Mouse (Mus musculus) G1E (cell line): ENCODE results near the gene Gstm2. TPM values are rescaled to one million over a fixed set of nuclear protein-coding genes. Genes with fewer than 3 reads are reported as not detected.

ENCODE experiments used
- ATAC-seq: 2 replicates; pipeline ENCODE4 v1.8.0; 2016; ENCODE audit warnings: mild to moderate bottlenecking; ENCODE audit not compliant: insufficient number of reproducible peaks, poor library complexity, low FRiP score, severe bottlenecking; ENCODE audit errors: extremely low read depth
- DNase-seq: peaks from one replicate; pipeline ENCODE4 v3.0.0; 2012; ENCODE audit warnings: low spot score
- H3K27me3 ChIP-seq: 2 replicates; pipeline ENCODE4 v1.6.1; 2012; ENCODE audit warnings: mild to moderate bottlenecking, low read length, inconsistent platforms; ENCODE audit not compliant: insufficient read depth
- H3K36me3 ChIP-seq: replicated peaks from 2 replicates; pipeline ENCODE3; 2012; ENCODE audit warnings: mild to moderate bottlenecking, inconsistent platforms
- H3K4me1 ChIP-seq: 2 replicates; pipeline ENCODE4 v1.6.1; 2012; ENCODE audit warnings: low read depth, low read length, inconsistent platforms, mixed read lengths; ENCODE audit not compliant: insufficient read depth
- H3K4me3 ChIP-seq: 2 replicates; pipeline ENCODE4 v1.5.1; 2012; ENCODE audit warnings: low read depth, mild to moderate bottlenecking, inconsistent platforms, low read length, moderate library complexity, mixed read lengths
- H3K9me3 ChIP-seq: replicated peaks from 2 replicates; pipeline ENCODE4 v1.6.1; 2012; ENCODE audit warnings: inconsistent platforms
- CTCF ChIP-seq: IDR thresholded peaks from 2 replicates; pipeline ENCODE4 v1.5.1; 2012; ENCODE audit warnings: low read depth, low read length, inconsistent platforms, mixed read lengths
- GATA1 ChIP-seq: IDR thresholded peaks from 2 replicates; pipeline ENCODE4 v1.6.1; 2012; ENCODE audit warnings: borderline replicate concordance, low read length, inconsistent platforms, mixed read lengths
- GATA2 ChIP-seq: IDR thresholded peaks from 2 replicates; pipeline ENCODE4 v1.6.1; 2012; ENCODE audit warnings: low read depth, low read length, inconsistent platforms, borderline replicate concordance
- POLR2AphosphoS5 ChIP-seq: IDR thresholded peaks from 2 replicates; pipeline ENCODE4 v1.6.1; 2012; ENCODE audit warnings: low read depth, low read length, inconsistent platforms; ENCODE audit not compliant: insufficient replicate concordance
- TAL1 ChIP-seq: conservative IDR thresholded peaks from 2 replicates; pipeline ENCODE4 v1.6.1; 2012; ENCODE audit warnings: low read depth, low read length, inconsistent platforms, mixed read lengths
- polyA plus RNA-seq: library from polyadenylated mRNA; stranded (reverse); fragments of >175 nt; gene quantifications from 2 replicates; pipeline ENCODE4 v1.2.3, GENCODE M21; 2012
- total RNA-seq, 2 experiments: library from RNA; stranded (forward) in 1 of 2; stranded (reverse) in 1 of 2; fragments of 200-1000 nt in 1 of 2; fragments of >200 nt in 1 of 2; fragmentation: Nextera tagmentation in 1 of 2; gene quantifications; 2 replicates each; pipeline ENCODE4 v1.2.3; 2014 to 2017

Gene Gstm2
- total and polyA plus RNA-seq, 3 experiments: not detected

DNA sequence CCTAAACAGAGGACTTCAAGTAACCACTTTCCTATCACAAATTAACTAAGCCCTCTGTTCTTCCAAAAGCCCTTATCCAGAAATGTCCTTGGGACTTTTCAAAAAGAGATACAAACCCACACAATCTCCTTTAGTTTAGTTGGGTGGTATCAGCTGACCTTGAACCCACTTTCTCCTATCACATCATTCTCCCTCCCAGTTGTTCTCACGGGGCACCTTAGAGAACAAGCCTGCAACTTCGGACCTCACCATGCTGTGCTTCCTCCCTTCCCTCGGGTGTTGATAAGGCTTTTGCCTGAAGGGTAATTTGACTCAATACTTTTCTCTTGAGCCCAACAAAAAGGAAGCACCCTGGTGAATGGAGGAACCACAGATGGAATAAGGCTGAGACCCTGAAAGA lies 50.4 kb downstream of the Gstm2 start:
- no peaks in the 10 kb centered on the region for H3K9me3 ChIP-seq
- no peak for ATAC-seq
- H3K4me1 ChIP-seq: peaks cover 2% of the 10 kb centered on the region; the same call in 1 of the 2 replicates
- no peak for DNase-seq
- H3K4me3 ChIP-seq: no peak overlapping the region
- H3K27me3 ChIP-seq: 0 out of 2 replicates have a peak, but pooled peaks cover 5% of the 10 kb centered on the region
- TF ChIP-seq TAL1: no peak
- TF ChIP-seq CTCF: no peak
- no peak for TF ChIP-seq GATA2
- no peak for TF ChIP-seq GATA1
- no peak for TF ChIP-seq POLR2AphosphoS5
- no peaks in the 10 kb centered on the region for H3K36me3 ChIP-seq

DNA sequence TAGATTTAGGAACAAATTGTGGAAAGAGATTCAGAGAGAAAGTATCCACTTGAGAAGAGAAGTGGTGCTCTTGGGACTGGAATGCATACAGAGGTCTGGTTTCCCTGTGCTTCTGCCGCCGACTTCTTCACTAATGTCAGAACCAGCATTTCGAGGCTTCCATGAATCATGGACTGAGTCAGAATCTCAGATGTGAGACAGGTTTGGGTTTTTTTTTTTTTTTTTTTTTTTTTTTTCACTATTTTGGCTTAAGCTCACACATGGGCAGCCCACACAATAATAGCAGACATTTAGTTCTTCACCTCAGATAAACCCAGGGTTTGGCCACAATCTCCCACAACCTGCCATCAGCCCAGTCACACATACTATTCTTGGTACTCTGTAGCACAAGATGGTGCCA lies 51.0 kb downstream of the Gstm2 start:
- peaks cover 2% of the 10 kb centered on the region; the same call in 1 of the 2 replicates for H3K4me1 ChIP-seq
- peaks cover 5% of the 10 kb centered on the region; the same call in 1 of the 2 replicates for H3K27me3 ChIP-seq
- TF ChIP-seq TAL1: no peak
- TF ChIP-seq CTCF: no peak
- no peak for TF ChIP-seq GATA1
- TF ChIP-seq POLR2AphosphoS5: no peak
- H3K36me3 ChIP-seq: no peaks in the 10 kb centered on the region
- no peak for DNase-seq
- ATAC-seq: no peak
- H3K4me3 ChIP-seq: no peak overlapping the region
- no peaks in the 10 kb centered on the region for H3K9me3 ChIP-seq

DNA sequence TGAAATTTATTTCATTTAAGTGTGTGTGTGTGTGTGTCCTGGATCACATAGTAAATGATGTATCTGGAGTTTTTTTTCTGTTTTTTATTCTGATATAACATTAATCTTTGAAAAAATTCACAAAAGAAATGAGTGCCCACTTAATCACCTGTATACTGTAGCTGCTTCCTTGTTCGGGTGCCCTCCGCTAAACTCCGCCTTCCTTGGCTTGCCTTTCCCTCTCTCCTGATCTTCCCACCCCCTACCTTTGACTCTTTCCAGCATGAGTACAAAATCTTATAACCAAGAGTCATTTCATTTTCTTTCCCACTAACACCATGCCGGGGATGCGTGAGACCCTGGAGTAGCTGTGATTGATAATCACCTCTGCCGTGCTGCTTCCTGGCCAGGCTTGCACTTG lies 54.1 kb downstream of the Gstm2 start:
- H3K4me1 ChIP-seq: no peaks in the 10 kb centered on the region
- ATAC-seq (no peak), DNase-seq (no peak)
- H3K4me3 ChIP-seq: no peak overlapping the region
- H3K36me3 ChIP-seq: no peaks in the 10 kb centered on the region
- H3K27me3 ChIP-seq: peaks cover 8% of the 10 kb centered on the region; the same call in 1 of the 2 replicates
- TF ChIP-seq TAL1 (no peak), GATA2 (no peak), POLR2AphosphoS5 (no peak), GATA1 (no peak), CTCF (no peak)
- H3K9me3 ChIP-seq: no peaks in the 10 kb centered on the region

Other genes with a start within 250 kb of the Gstm2 start
- gene Csf1, start 226.0 kb downstream of the Gstm2 start, total RNA-seq (2014; fragmentation: Nextera tagmentation): not detected in 2 replicates
- gene Csf1, start 226.0 kb downstream of the Gstm2 start, total RNA-seq (2017): 0.06 and 0.11 TPM in 2 replicates
- gene Csf1, start 226.0 kb downstream of the Gstm2 start, polyA plus RNA-seq: 0.03 TPM in 1 of 2 replicates, not detected in the other
- not detected in 2 replicates for gene Eps8l3, start 109.2 kb downstream of the Gstm2 start, total RNA-seq (2014; fragmentation: Nextera tagmentation)
- 0.06 TPM in 1 of 2 replicates, not detected in the other for gene Eps8l3, start 109.2 kb downstream of the Gstm2 start, total RNA-seq (2017)
- gene Eps8l3, start 109.2 kb downstream of the Gstm2 start, polyA plus RNA-seq: not detected in 2 replicates
- not detected in 2 replicates for gene Gstm5, start 90.6 kb downstream of the Gstm2 start, total RNA-seq (2014; fragmentation: Nextera tagmentation)
- not detected in 2 replicates for gene Gstm5, start 90.6 kb downstream of the Gstm2 start, total RNA-seq (2017)
- not detected in 2 replicates for gene Gstm5, start 90.6 kb downstream of the Gstm2 start, polyA plus RNA-seq
- not detected in 2 replicates for gene Gstm7, start 54.6 kb downstream of the Gstm2 start, total RNA-seq (2014; fragmentation: Nextera tagmentation)
- not detected in 2 replicates for gene Gstm7, start 54.6 kb downstream of the Gstm2 start, total RNA-seq (2017)
- not detected in 2 replicates for gene Gstm7, start 54.6 kb downstream of the Gstm2 start, polyA plus RNA-seq
- not detected in 2 replicates for gene Gstm6, start 42.7 kb downstream of the Gstm2 start, total RNA-seq (2014; fragmentation: Nextera tagmentation)
- gene Gstm6, start 42.7 kb downstream of the Gstm2 start, total RNA-seq (2017): 0.12 and 0.16 TPM in 2 replicates
- gene Gstm6, start 42.7 kb downstream of the Gstm2 start, polyA plus RNA-seq: not detected in 2 replicates
- gene Gstm3, start 17.2 kb downstream of the Gstm2 start, total RNA-seq (2014; fragmentation: Nextera tagmentation): not detected in 2 replicates
- gene Gstm3, start 17.2 kb downstream of the Gstm2 start, total RNA-seq (2017): not detected in 2 replicates
- gene Gstm3, start 17.2 kb downstream of the Gstm2 start, polyA plus RNA-seq: not detected in 2 replicates
- not detected in 2 replicates for gene Gstm1, start 31.5 kb upstream of the Gstm2 start, total RNA-seq (2014; fragmentation: Nextera tagmentation)
- 0.12 TPM in 1 of 2 replicates, not detected in the other for gene Gstm1, start 31.5 kb upstream of the Gstm2 start, total RNA-seq (2017)
- 0.53 and 0.63 TPM in 2 replicates for gene Gstm1, start 31.5 kb upstream of the Gstm2 start, polyA plus RNA-seq
- not detected in 2 replicates for gene Gstm4, start 58.4 kb upstream of the Gstm2 start, total RNA-seq (2014; fragmentation: Nextera tagmentation)
- not detected in 2 replicates for gene Gstm4, start 58.4 kb upstream of the Gstm2 start, total RNA-seq (2017)
- not detected in 2 replicates for gene Gstm4, start 58.4 kb upstream of the Gstm2 start, polyA plus RNA-seq
- 169 and 188 TPM in 2 replicates for gene Ampd2, start 100.2 kb upstream of the Gstm2 start, total RNA-seq (2014; fragmentation: Nextera tagmentation)
- 81.6 and 85.9 TPM in 2 replicates for gene Ampd2, start 100.2 kb upstream of the Gstm2 start, total RNA-seq (2017)
- 380 and 438 TPM in 2 replicates for gene Ampd2, start 100.2 kb upstream of the Gstm2 start, polyA plus RNA-seq
- 9.0 and 10.2 TPM in 2 replicates for gene Gnat2, start 106.3 kb upstream of the Gstm2 start, total RNA-seq (2014; fragmentation: Nextera tagmentation)
- 2.0 and 4.5 TPM in 2 replicates for gene Gnat2, start 106.3 kb upstream of the Gstm2 start, total RNA-seq (2017)
- 0.85 and 2.4 TPM in 2 replicates for gene Gnat2, start 106.3 kb upstream of the Gstm2 start, polyA plus RNA-seq
- 254 and 274 TPM in 2 replicates for gene Gnai3, start 159.7 kb upstream of the Gstm2 start, total RNA-seq (2014; fragmentation: Nextera tagmentation)
- 413 and 481 TPM in 2 replicates for gene Gnai3, start 159.7 kb upstream of the Gstm2 start, total RNA-seq (2017)
- 36.8 and 37.9 TPM in 2 replicates for gene Gnai3, start 159.7 kb upstream of the Gstm2 start, polyA plus RNA-seq
- gene Gpr61, start 168.4 kb upstream of the Gstm2 start, total RNA-seq (2014; fragmentation: Nextera tagmentation): not detected in 2 replicates
- gene Gpr61, start 168.4 kb upstream of the Gstm2 start, total RNA-seq (2017): under 0.01 and 0.11 TPM in 2 replicates
- not detected in 2 replicates for gene Gpr61, start 168.4 kb upstream of the Gstm2 start, polyA plus RNA-seq
- gene Amigo1, start 199.9 kb upstream of the Gstm2 start, total RNA-seq (2014; fragmentation: Nextera tagmentation): 0.29 and 0.98 TPM in 2 replicates
- 0.66 and 0.99 TPM in 2 replicates for gene Amigo1, start 199.9 kb upstream of the Gstm2 start, total RNA-seq (2017)
- gene Amigo1, start 199.9 kb upstream of the Gstm2 start, polyA plus RNA-seq: 0.46 and 0.51 TPM in 2 replicates
- 2.9 and 3.9 TPM in 2 replicates for gene Cyb561d1, start 214.8 kb upstream of the Gstm2 start, total RNA-seq (2014; fragmentation: Nextera tagmentation)
- 6.3 and 6.6 TPM in 2 replicates for gene Cyb561d1, start 214.8 kb upstream of the Gstm2 start, total RNA-seq (2017)
- gene Cyb561d1, start 214.8 kb upstream of the Gstm2 start, polyA plus RNA-seq: 2.9 and 3.4 TPM in 2 replicates
- gene Atxn7l2, start 224.5 kb upstream of the Gstm2 start, total RNA-seq (2014; fragmentation: Nextera tagmentation): 8.0 and 8.6 TPM in 2 replicates
- gene Atxn7l2, start 224.5 kb upstream of the Gstm2 start, total RNA-seq (2017): 2.1 and 2.7 TPM in 2 replicates
- gene Atxn7l2, start 224.5 kb upstream of the Gstm2 start, polyA plus RNA-seq: 17.0 and 19.7 TPM in 2 replicates
- gene Sypl2, start 240.2 kb upstream of the Gstm2 start, total RNA-seq (2014; fragmentation: Nextera tagmentation): not detected in 2 replicates
- gene Sypl2, start 240.2 kb upstream of the Gstm2 start, total RNA-seq (2017): 0.06 and 0.11 TPM in 2 replicates
- gene Sypl2, start 240.2 kb upstream of the Gstm2 start, polyA plus RNA-seq: not detected in 2 replicates